Mouse (Mus musculus) left cerebral cortex, postnatal 14 days (tissue): ENCODE measurements at regions not wholly inside any gene's neighbourhood (a gene's known extent, or its start where the extent isn't known, plus 50 kb on each side); places are given as distances from the start of the nearest gene placed in this dataset.
"Not testable (repeated sequence)": the region's sequence is repeated elsewhere in the genome, so short reads cannot be mapped to it uniquely, and the experiment has no call there.

Source experiments
- DNase-seq, 2 experiments: peaks; one replicate each; pipeline ENCODE4 v3.0.0; 2021 to 2022; ENCODE audit warnings: low spot score in 2 of 2, mixed read lengths in 1 of 2
- intact Hi-C: fragments of 180-260 bp; cut with DNase I; formaldehyde crosslinking; loops from one replicate; pipeline ENCODE4 v1.15.1; 2025

DNA sequence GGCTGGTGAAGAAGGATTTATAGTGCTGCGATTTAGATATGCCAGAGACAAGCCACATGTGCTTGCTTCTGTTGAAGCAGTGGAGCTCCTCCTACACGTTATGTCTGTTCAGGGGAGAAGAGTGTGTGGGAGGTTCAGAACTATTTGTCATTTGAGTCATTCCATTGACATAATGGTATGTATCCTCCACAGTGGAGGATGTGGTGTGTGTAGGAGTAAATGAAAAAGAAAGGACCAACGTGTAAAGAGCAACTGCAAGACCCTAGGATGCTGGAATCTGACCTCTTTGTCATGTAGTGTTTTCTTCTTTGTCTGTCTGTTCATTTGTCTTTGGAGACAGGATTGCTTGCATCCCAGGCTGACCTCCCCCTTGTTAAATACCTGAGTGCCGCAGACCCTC is 543.9 kb upstream of the Olfr1507 start:
- intact Hi-C loops, result not testable (repeated sequence)
- peak in 1 of 2 experiments; percentile 17 for DNase-seq

DNA sequence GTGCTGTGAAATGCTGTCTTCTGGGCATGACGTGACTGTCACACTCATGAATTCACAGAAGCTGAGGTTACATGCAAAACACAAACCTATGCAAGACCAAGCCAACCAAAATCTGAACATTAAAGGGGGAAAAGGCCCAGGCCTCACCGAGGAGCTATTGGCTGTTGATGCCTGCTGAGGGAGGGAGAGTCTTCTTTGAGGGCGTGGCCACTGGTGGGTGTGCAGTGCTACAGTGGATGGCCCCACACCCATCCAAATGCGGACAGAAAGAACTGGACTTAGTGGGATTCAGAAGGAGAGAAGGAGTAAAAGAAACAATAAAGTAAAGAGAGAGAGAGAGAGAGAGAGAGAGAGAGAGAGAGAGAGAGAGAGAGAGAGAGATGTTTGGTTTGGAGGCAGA is 539.4 kb upstream of the Olfr1507 start:
- intact Hi-C loops, DNase-seq: not testable (repeated sequence)

DNA sequence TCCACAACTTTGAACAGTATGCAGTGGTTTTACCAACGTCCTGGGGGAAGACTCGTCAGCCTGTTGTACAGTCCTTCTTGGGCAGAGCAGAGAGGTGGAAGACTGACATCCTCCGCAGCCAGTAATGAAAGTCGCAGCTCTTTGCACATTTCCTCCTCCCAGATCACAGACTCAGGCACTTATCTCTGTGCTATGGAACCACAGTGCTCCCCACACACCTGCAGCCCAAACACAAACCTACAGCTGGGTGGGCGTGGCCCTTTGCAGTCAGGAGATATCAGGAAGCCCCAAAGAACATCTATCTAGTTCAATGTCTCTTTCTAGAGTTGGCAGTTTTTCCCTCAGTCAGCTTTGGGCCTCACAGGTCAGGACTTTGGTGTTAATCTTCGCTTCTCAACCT is 537.7 kb upstream of the Olfr1507 start:
- DNase-seq, intact Hi-C loops: not testable (repeated sequence)

DNA sequence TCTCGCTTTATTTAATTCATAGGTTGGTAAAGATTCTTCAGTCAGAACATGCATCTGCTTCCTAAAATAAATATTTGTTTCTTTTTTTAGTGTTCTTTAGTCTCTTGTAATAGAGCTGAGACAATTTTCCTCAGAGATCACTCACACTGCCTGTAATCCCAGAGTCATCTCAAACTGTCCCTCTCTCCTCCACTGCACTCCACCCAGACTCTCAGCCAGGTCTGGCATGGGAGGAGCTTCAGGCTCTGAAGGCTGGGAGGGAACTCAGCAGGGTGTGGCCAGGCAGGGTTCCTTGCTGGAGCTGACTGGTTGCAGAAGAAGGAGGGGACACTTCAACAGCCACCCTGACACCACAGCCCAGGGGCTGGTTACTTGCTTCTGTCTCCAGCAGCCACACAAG is 536.9 kb upstream of the Olfr1507 start:
- DNase-seq, intact Hi-C loops: not testable (repeated sequence)

DNA sequence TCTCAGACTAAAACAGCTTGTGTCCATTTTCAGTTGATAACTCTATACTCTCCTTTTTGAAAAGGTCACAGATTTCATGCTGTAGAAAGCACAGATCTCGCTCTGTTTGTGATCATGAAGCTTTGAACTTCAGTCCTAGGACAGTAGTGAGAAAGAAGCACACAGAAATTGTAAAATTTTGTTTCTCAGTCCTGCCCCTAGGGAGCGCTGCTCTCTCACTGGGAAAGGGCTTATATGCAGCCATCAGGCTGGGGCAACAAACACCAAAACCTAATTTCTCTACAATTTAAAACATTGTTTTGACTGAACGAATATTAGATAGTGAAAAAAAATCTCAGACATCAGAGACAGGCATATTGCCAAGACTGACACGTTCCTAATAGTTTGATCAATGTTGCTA is 534.7 kb upstream of the Olfr1507 start:
- DNase-seq, intact Hi-C loops: not testable (repeated sequence)

DNA sequence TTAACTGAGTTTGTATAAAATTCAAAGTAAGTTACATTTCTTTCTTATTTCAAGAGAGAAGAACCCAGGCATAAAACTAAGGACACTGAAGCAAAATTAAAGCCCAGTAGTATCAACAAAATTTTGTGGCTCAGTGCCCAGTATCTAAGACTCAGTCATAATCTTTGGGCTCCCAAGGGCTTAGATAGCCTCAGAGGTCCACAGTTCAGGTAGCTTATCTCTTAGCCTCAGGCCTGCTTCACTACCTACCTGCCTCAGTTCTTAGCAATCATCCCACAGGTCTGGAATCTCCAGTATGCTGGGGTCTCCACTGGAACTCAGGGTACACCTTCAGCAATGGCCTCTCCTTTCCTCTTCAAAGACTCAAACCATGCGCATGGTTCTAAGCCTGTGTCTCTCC is 531.4 kb upstream of the Olfr1507 start:
- DNase-seq, intact Hi-C loops: not testable (repeated sequence)

DNA sequence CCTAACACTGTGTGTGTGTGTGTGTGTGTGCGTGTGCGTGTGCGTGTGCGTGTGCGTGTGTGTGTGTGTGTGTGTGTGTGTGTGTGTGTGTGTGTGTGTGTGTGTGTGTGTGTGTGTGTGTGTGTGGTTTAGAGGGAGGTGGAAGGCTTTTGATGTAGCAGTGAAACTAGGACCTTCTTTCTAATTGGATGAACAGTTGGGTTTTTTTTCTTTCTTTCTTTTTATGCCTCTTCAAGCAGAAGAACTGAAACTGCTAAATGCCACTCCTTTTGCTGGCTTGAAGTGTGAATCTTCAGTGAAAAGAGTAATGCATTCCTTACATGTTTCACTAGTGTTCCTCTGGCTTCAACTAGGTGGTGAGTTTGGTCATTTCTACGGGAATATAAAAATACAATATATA is 524.6 kb upstream of the Olfr1507 start:
- DNase-seq, intact Hi-C loops: not testable (repeated sequence)

DNA sequence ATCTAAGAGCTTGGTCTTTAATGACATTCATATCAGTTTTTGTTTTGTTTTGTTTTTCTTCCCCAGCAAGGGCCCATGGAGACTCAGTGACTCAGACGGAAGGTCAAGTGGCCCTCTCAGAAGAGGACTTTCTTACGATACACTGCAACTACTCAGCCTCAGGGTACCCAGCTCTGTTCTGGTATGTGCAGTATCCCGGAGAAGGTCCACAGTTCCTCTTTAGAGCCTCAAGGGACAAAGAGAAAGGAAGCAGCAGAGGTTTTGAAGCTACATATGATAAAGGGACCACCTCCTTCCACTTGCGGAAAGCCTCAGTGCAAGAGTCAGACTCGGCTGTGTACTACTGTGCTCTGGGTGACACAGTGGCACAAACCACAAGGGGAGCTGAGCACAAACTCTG is 512.2 kb upstream of the Olfr1507 start:
- DNase-seq, intact Hi-C loops: not testable (repeated sequence)

DNA sequence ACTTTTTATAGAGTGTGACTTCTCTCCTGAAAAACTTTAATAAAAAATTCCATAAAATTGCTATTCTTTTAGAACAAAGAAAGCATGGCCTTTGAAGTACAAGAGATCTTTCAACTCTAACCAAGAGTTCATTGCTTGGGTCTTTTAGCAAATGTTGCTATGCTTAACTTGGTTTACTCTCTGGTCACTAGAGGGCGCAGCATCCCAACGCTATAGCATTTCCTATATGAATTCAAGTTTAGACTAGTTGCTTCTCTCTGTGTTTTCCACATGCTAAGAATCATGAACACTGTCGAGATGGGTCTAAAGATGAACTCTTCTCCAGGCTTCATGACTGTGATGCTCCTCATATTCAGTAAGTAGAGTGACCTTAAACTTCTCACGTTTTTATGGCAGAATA is 511.8 kb upstream of the Olfr1507 start:
- intact Hi-C loops, DNase-seq: not testable (repeated sequence)

DNA sequence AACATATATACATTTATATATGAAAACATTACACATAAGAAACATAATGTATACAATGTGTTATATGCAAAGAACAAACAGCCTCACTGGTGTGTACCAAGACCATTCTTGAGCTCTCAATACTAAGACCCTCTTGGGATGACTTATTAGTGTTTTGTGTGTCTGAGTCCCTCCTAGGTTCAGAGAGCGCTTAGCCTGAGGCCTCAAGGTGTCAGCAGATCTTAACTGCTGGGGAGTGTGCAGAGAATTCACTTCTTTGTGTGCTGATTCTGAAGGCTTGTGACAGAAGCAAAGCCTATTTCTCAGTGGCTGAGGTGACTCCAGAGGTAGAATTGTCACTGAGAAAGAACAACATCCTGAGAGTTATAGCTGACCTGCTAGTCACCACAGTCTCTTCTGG is 505.7 kb upstream of the Olfr1507 start:
- DNase-seq, intact Hi-C loops: not testable (repeated sequence)

DNA sequence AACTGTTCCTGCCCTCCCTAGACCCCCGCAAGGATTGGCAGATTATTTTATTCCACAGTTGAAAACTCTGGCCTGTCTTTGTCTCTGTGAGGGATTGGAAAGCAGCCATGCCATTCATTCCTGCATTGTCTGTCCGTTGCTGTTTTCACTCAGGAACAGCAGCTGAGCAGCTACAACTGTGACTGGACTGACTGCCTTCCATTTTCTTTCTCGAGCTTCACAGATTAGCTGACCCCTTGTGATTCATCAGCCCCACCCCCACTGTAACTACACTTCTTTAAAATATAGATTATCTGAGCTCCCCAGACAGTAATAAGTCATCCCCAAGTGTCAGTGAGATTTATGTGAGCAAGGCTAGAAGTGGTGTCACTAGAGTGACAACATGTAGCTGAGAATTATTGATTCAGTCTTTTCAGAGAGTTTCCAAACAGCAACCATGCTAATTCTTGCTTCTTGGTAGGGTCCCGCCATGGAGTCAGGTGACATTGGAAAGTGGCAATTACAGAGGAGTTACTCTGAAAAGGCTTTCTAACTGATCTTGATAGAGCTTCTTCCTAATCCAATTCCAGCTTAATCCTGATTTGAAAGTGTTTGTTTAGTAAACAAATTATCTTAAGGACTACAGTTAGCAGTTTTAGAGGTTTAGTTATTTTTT is 496.7 kb upstream of the Olfr1507 start:
- DNase-seq, intact Hi-C loops: not testable (repeated sequence)

DNA sequence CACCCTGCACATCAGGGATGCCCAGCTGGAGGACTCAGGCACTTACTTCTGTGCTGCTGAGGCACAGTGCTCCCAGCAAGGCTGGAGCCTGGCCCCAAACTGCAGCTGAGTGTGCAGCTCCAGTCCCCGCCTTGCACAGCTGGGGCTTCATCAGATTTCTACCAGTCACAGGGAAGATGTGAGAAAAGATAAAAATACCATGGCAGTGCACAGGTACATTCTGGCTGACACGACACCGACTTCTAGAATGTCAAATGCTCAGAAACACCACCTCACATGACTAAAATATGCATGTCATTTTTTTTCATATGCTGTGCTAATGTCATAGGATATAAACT is 495.7 kb upstream of the Olfr1507 start:
- DNase-seq, intact Hi-C loops: not testable (repeated sequence)

DNA sequence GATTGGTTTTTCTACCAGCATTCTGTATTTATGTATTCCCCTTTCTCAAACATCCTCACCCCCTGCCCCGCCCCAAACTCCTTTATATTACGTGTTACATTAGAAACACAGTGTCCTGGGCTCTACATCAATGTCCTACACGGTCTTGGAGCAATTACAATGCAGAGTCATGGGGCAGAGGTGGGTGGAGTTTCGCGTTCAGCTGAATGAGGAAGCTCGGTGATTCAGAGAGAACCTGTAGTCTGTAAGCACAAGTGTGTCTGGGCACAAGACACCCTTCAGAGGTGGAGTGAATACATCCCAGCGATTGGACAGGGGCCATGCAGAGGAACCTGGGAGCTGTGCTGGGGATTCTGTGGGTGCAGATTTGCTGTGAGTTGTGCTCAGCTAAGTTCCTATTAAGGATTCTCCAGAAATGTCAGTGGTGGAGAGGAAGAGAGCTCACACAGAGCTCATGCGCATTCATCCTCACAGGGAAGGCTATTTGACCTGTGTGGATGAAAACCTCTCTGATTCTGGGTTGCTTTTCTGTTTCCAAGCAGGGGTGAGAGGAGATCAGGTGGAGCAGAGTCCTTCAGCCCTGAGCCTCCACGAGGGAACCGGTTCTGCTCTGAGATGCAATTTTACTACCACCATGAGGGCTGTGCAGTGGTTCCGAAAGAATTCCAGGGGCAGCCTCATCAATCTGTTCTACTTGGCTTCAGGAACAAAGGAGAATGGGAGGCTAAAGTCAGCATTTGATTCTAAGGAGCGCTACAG is 495.2 kb upstream of the Olfr1507 start:
- intact Hi-C loops, DNase-seq: not testable (repeated sequence)

DNA sequence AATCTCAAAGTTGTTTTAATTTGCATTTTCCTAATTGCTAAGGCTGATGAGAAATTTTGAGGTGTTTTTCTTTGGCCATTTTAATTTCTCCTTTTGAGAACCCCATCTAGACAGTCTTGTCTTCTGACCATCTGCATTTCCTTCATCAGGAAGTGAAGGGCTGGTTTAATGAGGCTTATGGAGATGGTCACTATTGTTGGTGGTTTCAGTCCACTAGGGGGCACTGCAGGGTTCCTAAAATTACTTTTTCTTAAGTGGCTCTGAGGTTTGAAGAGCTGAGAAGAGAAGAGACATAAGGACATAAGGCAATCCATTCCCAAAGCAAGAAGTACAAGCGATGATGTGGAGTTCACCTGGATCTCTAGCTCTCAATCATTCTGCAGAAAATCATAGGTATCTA is 494.4 kb upstream of the Olfr1507 start:
- intact Hi-C loops, DNase-seq: not testable (repeated sequence)

DNA sequence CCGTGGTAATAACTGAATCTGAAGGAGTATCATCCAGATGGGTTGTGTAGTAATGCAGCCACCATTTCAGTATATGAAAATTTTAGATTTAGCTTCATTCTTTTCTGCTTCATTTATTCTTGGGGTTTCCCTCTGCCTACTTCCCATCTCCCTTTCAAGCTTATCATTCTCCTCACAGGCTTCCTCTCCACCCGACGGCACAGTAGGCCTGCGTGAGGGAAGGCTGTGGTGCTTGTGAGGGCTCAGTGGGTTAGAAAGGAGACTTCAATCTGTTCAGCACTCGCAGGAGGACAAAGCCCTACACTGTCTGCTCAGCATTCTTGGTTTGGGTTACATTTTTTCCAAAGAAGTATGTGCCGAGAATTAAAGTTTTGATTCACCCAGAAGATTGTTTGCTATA is 493.0 kb upstream of the Olfr1507 start:
- intact Hi-C loops, DNase-seq: not testable (repeated sequence)

DNA sequence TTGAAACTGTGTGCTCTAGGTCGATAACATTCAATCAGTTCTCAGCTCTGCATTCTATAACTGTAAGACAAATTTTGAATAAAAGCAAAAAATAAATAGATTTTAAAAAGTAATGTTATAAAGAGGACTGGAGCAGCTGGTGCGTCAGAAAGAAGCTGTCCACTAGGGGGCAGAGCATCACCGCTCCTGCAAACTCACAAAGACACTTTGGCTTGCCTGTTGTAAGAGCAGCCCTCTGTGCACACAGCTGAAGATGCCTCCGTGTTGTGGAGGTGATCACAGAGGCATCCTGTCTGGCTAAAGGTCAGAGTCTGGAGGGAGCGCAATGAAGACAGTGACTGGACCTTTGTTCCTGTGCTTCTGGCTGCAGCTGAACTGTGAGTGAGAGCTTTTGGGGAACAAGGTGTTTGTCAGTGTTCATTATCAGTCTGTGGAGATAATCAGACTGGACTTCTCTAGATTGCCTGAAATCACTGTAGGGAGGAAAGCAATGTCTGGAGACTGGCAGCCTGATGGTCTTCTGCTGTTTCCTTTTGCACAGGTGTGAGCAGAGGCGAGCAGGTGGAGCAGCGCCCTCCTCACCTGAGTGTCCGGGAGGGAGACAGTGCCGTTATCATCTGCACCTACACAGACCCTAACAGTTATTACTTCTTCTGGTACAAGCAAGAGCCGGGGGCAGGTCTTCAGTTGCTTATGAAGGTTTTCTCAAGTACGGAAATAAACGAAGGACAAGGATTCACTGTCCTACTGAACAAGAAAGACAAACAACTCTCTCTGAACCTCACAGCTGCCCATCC is 476.9 kb upstream of the Olfr1507 start:
- intact Hi-C loops, DNase-seq: not testable (repeated sequence)

DNA sequence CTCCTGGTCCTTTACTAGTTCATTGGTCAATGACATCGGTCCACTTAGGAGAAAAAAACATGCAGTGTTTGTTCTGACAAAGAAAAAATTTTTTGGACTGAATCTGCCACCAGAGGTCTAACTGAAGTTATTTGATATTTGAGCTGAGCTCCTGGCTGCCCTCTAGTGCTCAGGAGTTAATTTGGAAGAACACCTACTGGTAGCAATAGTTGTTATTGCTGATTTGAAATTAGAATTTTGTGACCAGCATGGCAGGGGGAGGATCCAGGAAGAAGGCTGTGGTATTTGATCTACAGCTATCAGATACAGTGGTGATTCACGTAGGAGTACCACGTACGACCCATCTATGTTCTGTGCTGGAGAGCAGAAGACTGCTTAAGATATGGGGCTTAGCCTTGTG is 466.6 kb upstream of the Olfr1507 start:
- intact Hi-C loops, DNase-seq: not testable (repeated sequence)

DNA sequence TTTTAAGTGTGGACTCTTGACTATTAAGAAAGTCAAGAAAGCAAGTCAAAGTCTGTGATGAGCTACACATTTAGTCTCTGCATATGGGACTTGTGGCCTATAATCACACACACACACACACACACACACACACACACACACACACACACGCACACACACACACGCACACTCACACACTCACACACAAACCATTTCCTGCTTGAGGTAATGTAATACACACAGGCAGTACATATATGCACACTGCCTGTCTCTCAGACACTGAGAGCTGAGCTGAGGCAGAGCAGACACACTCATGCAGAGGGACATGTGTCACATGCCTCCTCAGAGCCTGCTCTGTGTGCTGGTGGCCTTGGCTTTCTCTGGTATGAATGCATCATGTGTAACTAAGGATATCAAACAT is 461.0 kb upstream of the Olfr1507 start:
- intact Hi-C loops, result not testable (repeated sequence)

DNA sequence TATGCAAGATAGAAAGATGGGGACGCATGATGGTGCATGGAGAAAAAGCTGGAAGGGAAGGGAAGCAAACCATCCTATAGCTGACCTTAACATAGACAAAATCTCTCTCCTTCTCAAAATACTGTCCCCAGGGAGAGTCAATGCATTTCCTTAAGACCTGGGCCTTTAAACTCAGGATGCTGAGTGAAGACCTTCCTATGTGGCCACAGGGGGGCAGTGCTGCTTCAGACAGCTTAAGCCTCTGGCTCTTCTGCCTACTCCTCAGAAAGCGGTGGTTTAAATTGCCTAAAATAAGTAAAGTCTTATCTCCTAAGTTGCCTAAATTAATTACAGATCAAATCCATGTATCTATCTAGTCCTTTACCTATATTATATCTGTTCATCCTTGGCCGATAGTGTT is 449.4 kb upstream of the Olfr1507 start:
- DNase-seq, intact Hi-C loops: not testable (repeated sequence)

More for the DNA sequence above, 461.0 kb upstream of the Olfr1507 start:
- not testable (repeated sequence) for DNase-seq

DNA sequence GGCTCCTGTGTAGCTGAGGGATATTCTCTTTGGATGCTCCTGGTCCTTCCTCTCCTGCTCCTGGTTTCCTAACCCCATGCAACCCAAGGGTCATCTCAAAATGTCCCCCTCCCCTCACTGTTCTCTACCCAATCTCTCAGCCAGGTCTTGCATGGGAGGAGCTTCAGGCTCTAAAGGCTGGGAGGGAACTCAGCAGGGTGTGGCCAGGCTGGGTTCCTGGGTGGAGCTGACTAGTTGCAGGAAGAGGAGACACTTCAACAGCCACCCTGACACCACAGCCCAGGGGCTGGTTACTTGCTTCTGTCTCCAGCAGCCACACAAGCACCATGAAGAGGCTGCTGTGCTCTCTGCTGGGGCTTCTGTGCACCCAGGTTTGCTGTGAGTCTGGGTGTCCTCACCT is 446.9 kb upstream of the Olfr1507 start:
- intact Hi-C loops, DNase-seq: not testable (repeated sequence)
